Mouse (Mus musculus): ENCODE measurements at regions not wholly inside any gene's neighbourhood (a gene's known extent, or its start where the extent isn't known, plus 50 kb on each side); places are given as distances from the start of the nearest gene placed in this dataset.
A peak's percentile ranks its signal among the peaks of the same experiment; 100 is the strongest.

- DNase-seq: no peak
Observed at GRCm38 (mm10) chr6:147833501-147833900, 213.6 kb upstream of the Far2 start.

- no peak for DNase-seq
Observed at GRCm38 (mm10) chr6:147838846-147839245, 208.2 kb upstream of the Far2 start.

- no peak for DNase-seq
Observed at GRCm38 (mm10) chr6:147849988-147850387, 197.1 kb upstream of the Far2 start.

GRCm38 (mm10) chr6:147861116-147861515, 185.9 kb upstream of the Far2 start:
- DNase-seq: no peak

- DNase-seq: no peak
Observed at GRCm38 (mm10) chr6:147871033-147871432, 176.0 kb upstream of the Far2 start.

GRCm38 (mm10) chr6:147873173-147873572, 173.9 kb upstream of the Far2 start:
- no peak for DNase-seq

- DNase-seq: peak; percentile 7 to 38
Observed at GRCm38 (mm10) chr6:147878485-147878884, 168.6 kb upstream of the Far2 start.

- peak; percentile 36 to 65 for DNase-seq
Observed at GRCm38 (mm10) chr6:147885902-147886301, 161.2 kb upstream of the Far2 start.

- no peak for DNase-seq
Observed at GRCm38 (mm10) chr6:147919697-147920096, 127.4 kb upstream of the Far2 start.

GRCm38 (mm10) chr6:147921091-147921490, 126.0 kb upstream of the Far2 start:
- no peak for DNase-seq

- DNase-seq: no peak
Observed at GRCm38 (mm10) chr6:147922506-147922905, 124.6 kb upstream of the Far2 start.

GRCm38 (mm10) chr6:147923246-147923645, 123.8 kb upstream of the Far2 start:
- DNase-seq: no peak

GRCm38 (mm10) chr6:147928951-147929350, 118.1 kb upstream of the Far2 start:
- no peak for DNase-seq

- DNase-seq: no peak
Observed at GRCm38 (mm10) chr6:147944020-147944419, 103.0 kb upstream of the Far2 start.

GRCm38 (mm10) chr6:147944940-147945676, 102.0 kb upstream of the Far2 start:
- DNase-seq: no peak

GRCm38 (mm10) chr6:147947997-147948396, 99.1 kb upstream of the Far2 start:
- no peak for DNase-seq

GRCm38 (mm10) chr6:147951642-147952041, 95.4 kb upstream of the Far2 start:
- DNase-seq: peak; percentile 72 to 81

GRCm38 (mm10) chr6:147953058-147953679, 93.9 kb upstream of the Far2 start:
- DNase-seq: peak in 1 of 2 experiments; percentile 24

GRCm38 (mm10) chr6:147953753-147954152, 93.3 kb upstream of the Far2 start:
- DNase-seq: peak in 1 of 2 experiments; percentile 36

GRCm38 (mm10) chr6:147954253-147954652, 92.8 kb upstream of the Far2 start:
- no peak for DNase-seq

GRCm38 (mm10) chr6:147954967-147955830, 91.9 kb upstream of the Far2 start:
- peak in 1 of 2 experiments; percentile 47 for DNase-seq

- DNase-seq: no peak
Observed at GRCm38 (mm10) chr6:147964739-147965138, 82.3 kb upstream of the Far2 start.

GRCm38 (mm10) chr6:147970162-147970608, 76.9 kb upstream of the Far2 start:
- no peak for DNase-seq

Measured in lung, adult 18-20 months (tissue).